Mouse (Mus musculus) hindbrain, embryonic 14.5 days (tissue): ENCODE data around the gene Atr. TPM values are rescaled to one million over a fixed set of nuclear protein-coding genes. Genes with fewer than 3 reads are reported as not detected.

Experiments
- ATAC-seq: fragments of 200-750 bp; cut with Nextera tagmentation; 2 replicates; pipeline ENCODE4 v1.8.0; 2017; ENCODE audit warnings: moderate number of reproducible peaks, mild to moderate bottlenecking, moderate TSS enrichment, moderate library complexity; ENCODE audit not compliant: low FRiP score
- DNase-seq: peaks from one replicate; pipeline ENCODE4 v3.0.0-alpha.2; 2015; ENCODE audit warnings: low spot score
- H3K27ac ChIP-seq: fragments of 300-500 bp; sonication (generic); 2 replicates; pipeline ENCODE4 v1.5.1; 2014; ENCODE audit warnings: mild to moderate bottlenecking, moderate library complexity
- H3K27me3 ChIP-seq: fragments of 300-500 bp; sonication (generic); 2 replicates; pipeline ENCODE4 v1.6.1; 2014; ENCODE audit warnings: mild to moderate bottlenecking, low read length, mixed read lengths; ENCODE audit not compliant: control insufficient read depth, insufficient read depth
- H3K36me3 ChIP-seq: fragments of 300-500 bp; sonication (generic); replicated peaks from 2 replicates; pipeline ENCODE4 v1.6.1; 2014; ENCODE audit not compliant: control insufficient read depth, insufficient read depth
- H3K4me1 ChIP-seq: fragments of 300-500 bp; sonication (generic); replicated peaks from 2 replicates; pipeline ENCODE4 v1.6.1; 2014; ENCODE audit warnings: antibody characterized with exemption, low read length, mixed read lengths; ENCODE audit not compliant: control insufficient read depth, insufficient read depth
- H3K4me2 ChIP-seq: fragments of 300-500 bp; sonication (generic); replicated peaks from 2 replicates; pipeline ENCODE4 v1.6.1; 2014; ENCODE audit warnings: mild to moderate bottlenecking, moderate library complexity
- H3K4me3 ChIP-seq: fragments of 300-500 bp; sonication (generic); replicated peaks from 2 replicates; pipeline ENCODE4 v1.5.1; 2014; ENCODE audit warnings: mild to moderate bottlenecking, low read length
- H3K9ac ChIP-seq: fragments of 300-500 bp; sonication (generic); 2 replicates; pipeline ENCODE4 v1.6.1; 2014
- H3K9me3 ChIP-seq: fragments of 300-500 bp; sonication (generic); 2 replicates; pipeline ENCODE4 v1.6.1; 2016; ENCODE audit warnings: low read length; ENCODE audit not compliant: control insufficient read depth
- WGBS: fragments of 180-500 bp; shearing (Covaris S2); extraction: QIAGEN DNeasy Blood & Tissue Kit; methylation state at CpG from one replicate; pipeline ENCODE4 v1.1.7; 2014; 5-methylcytosine and 5-hydroxymethylcytosine counted together
- polyA plus RNA-seq: library from polyadenylated mRNA; unstranded; fragments of >200 nt; fragmentation: Nextera tagmentation; extraction: Ambion mirVana; gene quantifications from 2 replicates; pipeline ENCODE4 v1.2.1, GENCODE M21; 2014

Gene Atr
- 13.0 and 15.0 TPM in 2 replicates for polyA plus RNA-seq

DNA sequence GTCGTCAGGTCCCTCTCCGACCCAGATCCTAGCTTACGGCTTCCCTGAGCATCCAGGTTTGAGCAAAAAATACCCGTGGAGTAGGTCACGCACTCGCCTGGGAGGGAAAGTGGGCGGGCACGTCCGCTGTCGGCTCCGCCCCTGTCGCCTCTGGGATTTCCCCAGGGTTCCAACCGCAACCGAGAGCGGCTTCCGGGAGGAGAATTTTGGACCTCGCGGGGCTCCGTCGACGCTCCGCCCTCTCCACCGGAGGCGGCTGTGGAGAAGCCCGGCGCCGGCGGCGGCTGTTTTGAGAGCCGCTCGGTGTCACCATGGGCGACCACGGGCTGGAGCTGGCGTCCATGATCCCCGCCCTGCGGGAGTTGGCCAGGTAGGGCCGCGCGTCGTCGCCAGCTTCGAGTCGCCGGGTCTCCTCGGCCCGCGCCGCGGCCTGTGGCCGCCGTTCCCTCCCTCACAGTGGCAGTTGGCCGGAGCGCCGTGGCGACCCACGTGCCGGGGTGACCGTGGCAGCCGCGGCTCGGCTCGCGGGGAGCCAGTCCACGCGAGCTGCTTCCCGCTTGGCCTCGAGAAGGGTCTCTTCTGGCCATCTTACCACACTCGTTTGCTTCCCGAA lies at the start of gene Atr:
Gene Atr, plus strand, starts transcription at position 184 of the 613 bp plus-strand sequence.
- Histone ChIP-seq H3K9me3 (no peaks in the 10 kb centered on the region), H3K4me3 (peak within 1 kb of the TSS; percentile 93), H3K4me2 (peak within 1 kb of the TSS; percentile 81), H3K27ac (peak within 1 kb of the TSS; percentile 51), H3K27me3 (no peaks in the 10 kb centered on the region), H3K36me3 (no peaks in the 10 kb centered on the region; the same call in 1 of the 2 replicates), H3K9ac (peak within 1 kb of the TSS; percentile 78), H3K4me1 (peaks cover 6% of the 10 kb centered on the region)
- under 1% methylated on average over 68 of the region's 69 CpGs for WGBS
- peak; percentile 89 for ATAC-seq
- DNase-seq, result peak; percentile 96

DNA sequence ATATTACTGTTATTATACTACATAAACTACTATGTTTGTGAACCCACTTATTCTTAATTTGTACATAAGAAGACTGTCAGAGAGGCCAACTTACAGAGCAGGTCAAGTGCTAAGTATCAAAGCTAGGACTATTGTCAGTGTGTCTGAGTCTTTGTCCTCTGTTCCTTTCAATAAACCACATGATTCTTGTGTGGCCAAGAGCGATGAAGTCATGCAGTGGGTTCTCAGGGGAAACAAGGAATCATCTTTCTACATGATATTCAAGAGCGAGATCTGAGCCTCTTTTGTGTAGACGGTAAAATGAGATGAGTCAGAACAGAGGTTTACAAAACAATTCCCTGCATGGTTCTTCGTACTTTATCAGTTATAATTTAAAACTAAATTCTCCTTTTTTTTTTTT lies 47.8 kb upstream of the Atr start:
- WGBS, result 72% methylated on average over 4 of the region's 4 CpGs
- H3K4me3 ChIP-seq, result no peak overlapping the region
- ATAC-seq (no peak), DNase-seq (no peak)
- H3K9me3 ChIP-seq, result no peaks in the 10 kb centered on the region
- no peak overlapping the region for H3K27ac ChIP-seq
- H3K36me3 ChIP-seq, result no peaks in the 10 kb centered on the region
- no peak overlapping the region for H3K4me2 ChIP-seq
- H3K4me1 ChIP-seq, result 0 out of 2 replicates have a peak, but pooled peaks cover 8% of the 10 kb centered on the region
- no peaks in the 10 kb centered on the region for H3K27me3 ChIP-seq
- no peak overlapping the region for H3K9ac ChIP-seq

DNA sequence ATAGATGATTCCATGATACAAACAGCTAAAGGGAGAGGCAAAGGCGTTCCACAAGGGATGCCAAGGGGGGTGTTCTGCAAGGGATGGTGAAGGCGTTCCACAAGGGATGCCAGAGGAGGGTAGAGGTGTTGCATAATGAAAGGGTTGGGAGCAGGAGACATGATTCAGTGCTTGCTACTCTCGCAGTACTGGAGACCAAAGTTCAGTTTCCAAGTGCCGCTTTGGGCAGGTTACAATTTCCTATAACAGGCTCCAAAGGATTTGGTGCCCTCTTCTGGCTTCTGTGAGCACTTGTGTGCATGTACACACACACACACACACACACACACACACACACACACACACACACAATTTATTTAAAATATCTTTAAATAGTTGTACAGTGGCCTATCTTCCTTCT lies 45.6 kb upstream of the Atr start:
- DNase-seq (no peak), ATAC-seq (no peak)
- Histone ChIP-seq H3K9me3 (no peaks in the 10 kb centered on the region), H3K27ac (no peak overlapping the region), H3K4me3 (no peak overlapping the region), H3K27me3 (no peaks in the 10 kb centered on the region), H3K36me3 (no peaks in the 10 kb centered on the region), H3K4me1 (0 out of 2 replicates have a peak, but pooled peaks cover 8% of the 10 kb centered on the region), H3K9ac (no peak overlapping the region), H3K4me2 (no peak overlapping the region)
- WGBS, result 95% methylated on average over 4 of the region's 4 CpGs

DNA sequence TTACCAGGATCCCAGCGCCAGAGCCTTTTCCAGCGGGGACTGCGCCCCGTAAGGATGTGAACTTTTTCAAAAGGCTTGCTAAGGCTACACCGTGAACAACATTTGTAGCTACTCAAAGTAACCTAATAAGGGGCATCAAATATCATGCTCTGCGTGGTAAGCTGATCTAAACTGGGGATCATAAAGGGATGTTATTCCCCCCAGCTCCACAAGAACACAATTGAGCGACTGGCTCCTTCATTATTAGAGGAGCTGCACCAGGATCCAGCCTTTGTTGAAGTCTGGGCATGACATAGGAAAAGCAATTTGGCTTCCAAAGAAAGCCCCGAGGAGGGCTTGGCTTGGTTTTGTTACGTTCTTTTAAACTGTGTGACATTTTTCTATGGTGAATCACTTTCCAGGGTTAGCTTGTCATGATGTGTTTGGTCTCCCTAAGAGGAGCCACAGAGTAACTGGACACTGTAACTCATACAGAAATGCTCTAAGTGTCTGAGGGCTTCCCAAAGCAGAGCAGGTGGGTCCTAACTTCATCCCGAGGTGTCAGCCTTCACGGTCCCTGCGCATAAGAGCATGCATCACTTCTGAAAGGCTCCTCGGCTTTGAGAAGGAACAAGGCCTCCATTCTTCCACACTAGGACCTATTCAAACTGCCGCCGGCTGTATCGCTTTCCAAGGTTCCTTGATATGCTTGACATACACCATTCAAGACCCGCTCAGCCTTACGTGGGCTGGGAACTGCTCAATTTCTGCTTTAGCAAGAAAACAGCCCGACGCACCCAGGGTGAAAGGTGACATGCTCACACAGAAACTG lies 43.5 kb upstream of the Atr start:
- Histone ChIP-seq H3K27me3 (no peaks in the 10 kb centered on the region), H3K4me2 (peak overlapping the region; percentile 11; the same call in 1 of the 2 replicates), H3K4me1 (0 out of 2 replicates have a peak, but pooled peaks cover 8% of the 10 kb centered on the region), H3K4me3 (no peak overlapping the region), H3K36me3 (no peaks in the 10 kb centered on the region), H3K27ac (peak overlapping the region; percentile 43; the same call in 1 of the 2 replicates), H3K9ac (no peak overlapping the region), H3K9me3 (no peaks in the 10 kb centered on the region)
- DNase-seq (no peak), ATAC-seq (peak; percentile 83; the same call in 1 of the 2 replicates)
- WGBS, result 28% methylated on average over 20 of the region's 20 CpGs

DNA sequence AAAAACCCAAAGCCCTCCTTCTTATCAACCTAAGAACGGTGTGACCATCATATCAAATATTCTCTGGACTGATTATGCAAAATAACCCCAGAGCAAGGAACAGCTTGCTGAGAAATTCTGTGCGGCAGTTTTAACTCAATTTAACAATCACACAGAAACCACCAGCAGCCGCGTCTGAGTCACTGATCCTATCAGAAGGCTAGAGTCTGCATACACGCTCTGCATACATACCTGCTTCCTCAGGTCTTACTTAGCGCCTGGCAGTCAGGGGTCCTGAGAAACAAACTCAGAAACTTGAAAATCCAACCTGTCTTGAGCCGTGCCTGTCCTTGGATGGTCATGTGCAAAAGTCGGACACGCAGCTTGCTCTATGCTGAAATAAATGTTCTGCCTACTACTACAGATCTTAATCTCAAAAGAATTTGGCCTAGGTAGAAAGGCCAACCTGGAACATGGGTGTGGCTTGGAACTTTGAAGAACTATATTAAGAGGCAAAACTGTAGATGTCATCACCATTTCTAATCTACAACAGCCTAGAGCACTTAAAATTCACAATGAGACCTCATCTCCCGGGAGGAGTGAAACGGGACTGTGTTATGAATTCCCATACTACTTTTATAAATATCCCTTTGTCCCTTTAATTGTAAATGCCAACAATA lies 42.3 kb upstream of the Atr start:
- no peaks in the 10 kb centered on the region for H3K9me3 ChIP-seq
- no peaks in the 10 kb centered on the region for H3K36me3 ChIP-seq
- no peak overlapping the region for H3K4me2 ChIP-seq
- no peaks in the 10 kb centered on the region for H3K27me3 ChIP-seq
- H3K27ac ChIP-seq, result no peak overlapping the region
- ATAC-seq (no peak), DNase-seq (no peak)
- no peak overlapping the region for H3K4me3 ChIP-seq
- 67% methylated on average over 11 of the region's 11 CpGs for WGBS
- 0 out of 2 replicates have a peak, but pooled peaks cover 8% of the 10 kb centered on the region for H3K4me1 ChIP-seq
- no peak overlapping the region for H3K9ac ChIP-seq

DNA sequence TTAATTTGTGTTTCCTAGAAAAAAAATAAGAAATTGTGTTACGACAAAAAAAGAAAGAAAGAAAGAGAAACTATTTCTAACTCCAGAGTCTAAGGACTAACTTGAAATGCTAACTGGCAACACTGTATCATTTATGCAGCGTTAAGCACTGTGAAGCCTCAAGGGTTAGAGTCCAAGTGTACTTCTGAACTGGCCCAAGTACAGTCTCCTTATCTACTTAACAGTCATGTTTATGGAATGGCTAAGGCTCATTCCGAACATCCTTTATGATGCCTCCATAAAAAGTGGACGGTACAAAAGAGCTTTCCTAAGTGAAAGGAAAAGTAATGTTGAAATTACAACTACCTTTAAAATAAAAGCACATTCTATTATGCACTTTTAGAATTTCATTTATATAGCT lies 41.7 kb upstream of the Atr start:
- Histone ChIP-seq H3K4me1 (0 out of 2 replicates have a peak, but pooled peaks cover 8% of the 10 kb centered on the region), H3K36me3 (no peaks in the 10 kb centered on the region), H3K9me3 (no peaks in the 10 kb centered on the region), H3K27me3 (no peaks in the 10 kb centered on the region), H3K4me2 (no peak overlapping the region), H3K27ac (no peak overlapping the region), H3K9ac (no peak overlapping the region), H3K4me3 (no peak overlapping the region)
- DNase-seq (no peak), ATAC-seq (no peak)
- 91% methylated on average over 4 of the region's 4 CpGs for WGBS

DNA sequence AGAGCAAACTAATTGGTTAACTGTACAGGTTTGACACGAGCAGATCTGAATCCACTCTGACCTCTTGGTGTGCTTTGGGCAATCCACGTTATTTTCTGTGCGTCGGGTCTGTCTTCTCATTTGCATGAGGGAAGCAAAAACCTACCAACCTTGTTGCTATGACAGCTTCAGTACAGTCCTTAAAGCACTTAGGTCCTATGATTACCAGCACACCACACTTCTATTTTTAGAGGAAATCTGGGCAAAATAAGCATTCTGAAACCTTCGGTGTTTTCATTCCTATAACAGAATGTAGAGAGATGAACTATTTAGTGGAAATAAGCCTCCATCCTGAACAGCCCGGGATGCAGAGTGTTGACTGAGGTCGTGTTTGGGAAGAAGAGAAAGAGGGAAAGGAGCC lies 34.9 kb upstream of the Atr start:
- H3K27ac ChIP-seq, result no peak overlapping the region
- 88% methylated on average over 7 of the region's 7 CpGs for WGBS
- no peak overlapping the region for H3K4me2 ChIP-seq
- no peaks in the 10 kb centered on the region for H3K4me1 ChIP-seq
- no peaks in the 10 kb centered on the region for H3K9me3 ChIP-seq
- DNase-seq (no peak), ATAC-seq (no peak)
- H3K4me3 ChIP-seq, result no peak overlapping the region
- H3K27me3 ChIP-seq, result no peaks in the 10 kb centered on the region
- H3K9ac ChIP-seq, result no peak overlapping the region
- H3K36me3 ChIP-seq, result no peaks in the 10 kb centered on the region

DNA sequence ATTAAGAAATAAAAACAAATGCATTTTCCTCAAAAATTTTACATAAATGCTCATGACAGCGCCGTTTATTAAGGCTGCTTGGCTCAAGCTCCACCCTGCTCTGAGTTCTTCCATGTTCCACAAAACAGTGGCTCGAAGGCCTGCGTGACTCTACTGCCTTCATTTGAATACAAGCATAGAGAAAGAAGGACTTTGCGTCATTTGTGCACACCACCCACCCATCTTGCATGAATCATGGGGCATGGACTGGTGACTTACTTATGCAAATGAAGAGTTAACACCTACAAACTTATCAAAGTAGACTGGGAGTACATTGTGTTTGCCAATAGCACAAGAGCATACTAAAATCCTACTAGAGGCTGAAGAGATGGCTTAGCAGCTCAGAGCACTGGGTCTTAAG lies 29.8 kb upstream of the Atr start:
- no peaks in the 10 kb centered on the region for H3K27me3 ChIP-seq
- H3K27ac ChIP-seq, result no peak overlapping the region
- no peak overlapping the region for H3K4me3 ChIP-seq
- no peak overlapping the region for H3K9ac ChIP-seq
- no peaks in the 10 kb centered on the region for H3K36me3 ChIP-seq
- H3K4me1 ChIP-seq, result no peaks in the 10 kb centered on the region
- ATAC-seq (no peak), DNase-seq (no peak)
- H3K9me3 ChIP-seq, result no peaks in the 10 kb centered on the region
- 97% methylated on average over 5 of the region's 5 CpGs for WGBS
- H3K4me2 ChIP-seq, result no peak overlapping the region

DNA sequence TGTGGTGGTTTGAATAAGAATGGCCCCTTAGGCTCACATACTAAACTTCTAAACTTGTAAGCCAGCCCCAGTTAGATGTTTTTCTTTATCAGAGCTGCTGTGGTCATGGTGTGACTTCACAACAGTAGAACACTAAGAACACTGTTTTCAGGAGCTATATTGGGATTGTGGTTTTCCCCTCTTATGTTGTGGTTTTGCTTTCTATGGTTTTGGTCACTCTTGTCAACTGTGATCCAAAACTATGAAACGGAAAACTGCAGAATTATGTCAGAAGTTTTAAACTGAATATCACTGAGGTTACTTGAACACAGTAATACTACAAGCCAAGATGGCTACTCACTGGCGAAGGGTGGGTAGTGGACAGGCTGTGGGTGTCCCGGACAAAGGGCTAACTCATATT lies 24.6 kb upstream of the Atr start:
- H3K4me3 ChIP-seq, result no peak overlapping the region
- no peak for DNase-seq
- no peaks in the 10 kb centered on the region for H3K4me1 ChIP-seq
- H3K4me2 ChIP-seq, result no peak overlapping the region
- no peak overlapping the region for H3K9ac ChIP-seq
- no peak overlapping the region for H3K27ac ChIP-seq
- 91% methylated on average over 3 of the region's 3 CpGs for WGBS
- no peak for ATAC-seq
- H3K27me3 ChIP-seq, result no peaks in the 10 kb centered on the region
- H3K36me3 ChIP-seq, result no peaks in the 10 kb centered on the region
- no peaks in the 10 kb centered on the region for H3K9me3 ChIP-seq
